Mouse (Mus musculus) right cerebral cortex, adult 2 months (tissue): ENCODE measurements at regions not wholly inside any gene's neighbourhood (a gene's known extent, or its start where the extent isn't known, plus 50 kb on each side); places are given as distances from the start of the nearest gene placed in this dataset.

ENCODE experiments used
- DNase-seq, 2 experiments: peaks; one replicate each; pipeline ENCODE4 v3.0.0; 2021 to 2022; ENCODE audit warnings: low spot score in 2 of 2

DNA sequence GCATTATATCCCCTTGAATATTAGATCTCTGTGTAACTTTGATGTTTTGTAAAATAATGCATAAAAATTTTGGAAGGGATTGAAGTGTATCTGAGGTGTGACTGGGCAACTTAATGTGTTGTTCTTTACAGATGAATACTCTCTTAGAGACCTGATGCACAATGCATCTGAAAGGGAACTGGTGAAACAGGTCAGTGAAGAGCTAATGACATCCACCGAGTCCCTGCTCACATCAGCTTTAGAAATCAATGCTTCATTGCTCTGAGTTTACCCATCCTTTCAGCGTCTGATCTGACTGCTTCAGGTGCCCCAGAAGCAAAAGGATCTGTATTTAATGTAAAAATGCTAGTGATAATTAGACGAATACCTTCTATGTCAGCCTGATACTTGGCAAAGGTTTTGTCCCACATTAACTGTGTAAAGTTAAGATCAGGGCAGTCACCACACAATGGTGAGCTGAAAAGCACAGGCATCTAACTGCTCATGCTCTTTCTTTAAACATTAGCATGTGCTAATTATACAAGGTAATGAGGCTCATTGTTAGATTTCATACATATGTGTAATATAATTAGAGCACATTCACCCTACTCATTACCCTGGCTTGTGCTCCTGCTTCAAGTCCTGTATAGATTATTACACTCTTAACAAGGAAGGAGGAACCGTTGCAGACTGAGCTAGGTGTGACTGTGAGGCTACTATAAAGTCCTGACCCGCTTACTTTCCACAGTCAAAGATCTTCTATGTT is 204.6 kb upstream of the Tlr4 start:
- DNase-seq, result no peak

DNA sequence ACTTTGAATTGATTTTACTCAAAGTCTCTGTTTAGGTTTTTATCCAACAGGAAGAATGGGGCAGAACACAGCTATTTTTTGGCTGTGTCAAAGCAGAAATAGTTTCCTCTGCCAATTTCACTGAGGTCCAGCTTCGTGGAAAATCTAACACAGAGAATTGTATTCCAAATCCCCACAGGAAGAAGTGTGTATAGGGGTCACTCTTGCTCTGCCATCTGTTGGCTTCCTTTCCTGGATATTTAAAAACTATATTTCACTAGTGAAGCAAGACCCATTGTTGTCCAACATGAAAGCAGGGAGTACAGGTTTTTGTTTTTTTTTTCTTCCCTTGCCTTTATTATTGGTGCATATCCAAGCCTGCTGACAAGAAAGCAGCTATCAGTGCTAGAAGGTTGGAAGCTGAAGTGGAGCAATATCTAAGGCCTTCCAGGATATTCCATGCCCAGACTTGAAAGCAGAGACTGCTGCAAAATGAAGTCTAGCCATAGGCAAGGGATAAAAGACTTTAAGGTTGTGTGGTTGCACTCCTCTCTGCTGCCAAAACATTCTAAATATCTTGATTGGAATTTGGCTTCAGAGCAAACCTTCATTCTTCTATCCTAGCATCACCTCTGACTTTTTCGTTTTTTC is 208.5 kb upstream of the Tlr4 start:
- no peak for DNase-seq

DNA sequence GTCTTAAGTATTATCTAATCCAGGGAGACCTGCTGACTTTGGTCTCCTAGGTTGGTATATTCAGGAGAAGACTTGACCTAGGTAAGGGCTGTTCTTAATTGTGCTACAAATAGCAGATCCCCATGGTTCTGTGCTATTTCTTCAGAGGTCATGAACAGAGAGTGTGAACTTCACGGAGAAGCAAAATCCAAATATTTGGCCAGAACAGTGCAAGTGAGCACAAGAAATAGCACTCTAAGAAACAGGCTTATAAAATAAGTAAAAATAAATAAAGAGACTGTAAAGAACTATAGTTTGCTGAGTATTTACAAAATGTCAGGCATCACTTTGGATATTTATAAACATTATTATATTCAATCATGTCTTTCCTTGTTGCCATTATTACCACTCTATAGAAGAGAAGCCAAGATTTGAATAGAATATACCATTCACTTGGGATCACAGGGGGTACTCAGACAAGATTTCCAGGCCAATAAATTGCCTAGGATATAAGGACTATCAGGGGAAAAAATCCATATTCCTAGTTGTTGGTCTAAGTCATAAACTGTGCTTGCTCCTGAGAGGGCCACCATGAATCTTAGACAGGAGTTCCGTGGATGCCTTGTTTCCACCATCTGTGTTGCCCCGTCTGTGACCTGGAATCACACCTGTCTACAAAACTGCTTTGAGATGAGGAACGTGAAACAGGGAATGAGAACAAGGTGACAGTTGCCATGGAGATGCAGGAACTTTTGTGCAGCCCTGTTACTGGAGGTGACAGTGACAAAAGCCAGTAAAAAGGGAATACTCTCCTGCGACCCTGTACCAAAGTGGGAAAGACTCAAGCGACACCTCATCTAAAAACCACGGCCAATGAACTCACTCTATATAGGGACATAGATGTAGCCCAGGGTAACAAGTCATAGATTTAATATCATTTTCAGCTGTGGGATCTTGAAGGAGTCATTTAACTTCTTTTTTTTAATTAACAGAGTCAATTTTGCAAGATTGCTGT is 209.3 kb upstream of the Tlr4 start:
- DNase-seq, result no peak

DNA sequence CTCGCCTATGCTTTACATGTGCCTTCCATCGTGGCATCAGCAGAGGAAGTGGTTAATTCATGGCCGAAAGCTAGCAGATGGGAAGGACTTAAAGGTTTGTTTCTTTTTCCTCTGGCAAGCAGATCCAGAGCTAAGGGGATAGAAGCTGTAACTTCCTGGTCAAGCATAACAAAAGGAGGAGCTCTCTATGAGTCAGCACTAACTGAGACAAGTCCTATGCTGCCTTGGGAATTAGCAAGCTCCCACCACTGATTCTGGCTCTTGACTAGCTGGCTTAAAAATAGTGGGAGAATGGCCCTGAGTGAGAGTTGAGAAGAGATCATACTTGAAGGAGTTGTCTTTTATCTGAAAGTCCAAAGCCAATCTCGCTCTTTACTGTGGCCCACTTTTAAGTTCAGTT is 210.3 kb upstream of the Tlr4 start:
- no peak for DNase-seq

DNA sequence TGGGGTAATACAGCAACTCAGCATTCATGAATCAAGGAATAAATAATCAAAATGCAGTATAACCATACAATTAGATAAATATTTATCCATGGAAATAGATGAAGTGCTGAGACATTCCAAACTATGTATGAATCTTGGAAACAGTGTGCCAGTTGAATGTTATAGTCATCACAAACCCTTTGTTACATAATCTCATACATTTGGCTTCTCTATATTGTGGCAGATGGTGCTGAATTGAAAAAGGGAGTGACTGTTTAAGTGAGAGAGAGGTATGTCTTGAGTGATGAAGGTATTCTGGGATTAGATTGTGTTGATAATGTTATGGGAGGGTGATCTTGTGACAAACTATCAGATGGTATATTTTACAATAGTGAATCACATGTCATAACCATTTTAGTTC is 200.4 kb upstream of the Astn2 start:
- DNase-seq, result no peak

DNA sequence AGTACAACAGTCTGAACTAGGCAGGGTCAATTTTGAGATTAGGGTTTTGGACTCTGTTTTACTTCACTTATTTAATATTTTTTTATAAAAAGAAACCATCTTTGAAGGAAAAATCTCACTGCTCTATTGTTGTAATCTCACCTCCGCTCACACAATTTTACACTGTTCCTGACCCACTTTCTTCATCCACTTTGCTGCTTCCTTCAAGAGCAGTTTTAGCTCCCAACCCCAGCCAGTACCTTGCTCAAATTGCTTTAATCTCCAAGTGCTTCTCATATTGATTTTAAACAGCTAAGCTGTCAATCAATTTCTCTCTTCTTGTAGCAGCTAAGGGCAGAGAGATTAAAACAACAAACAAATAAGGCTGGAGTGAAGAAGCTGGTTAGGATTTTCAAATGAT is 194.3 kb upstream of the Astn2 start:
- DNase-seq, result no peak

DNA sequence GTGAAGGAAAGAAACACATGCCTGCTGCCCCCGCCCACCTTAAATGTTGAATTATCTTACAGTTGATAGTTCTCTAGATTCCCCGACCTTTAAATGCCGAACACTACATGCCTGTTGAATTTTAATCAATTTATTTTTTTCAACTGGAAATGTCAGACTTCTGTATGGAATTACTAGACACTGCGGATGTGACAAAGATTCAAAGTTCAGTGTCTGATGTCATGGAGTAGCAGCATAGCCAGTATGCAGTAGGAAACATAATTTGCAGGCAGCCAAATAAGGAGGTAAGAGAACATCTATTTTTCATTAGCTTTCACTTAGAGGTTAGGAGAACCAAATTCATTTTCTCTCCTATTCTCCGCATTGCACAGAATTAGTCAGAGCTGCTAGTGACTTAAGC is 182.2 kb upstream of the Astn2 start:
- DNase-seq, result no peak

DNA sequence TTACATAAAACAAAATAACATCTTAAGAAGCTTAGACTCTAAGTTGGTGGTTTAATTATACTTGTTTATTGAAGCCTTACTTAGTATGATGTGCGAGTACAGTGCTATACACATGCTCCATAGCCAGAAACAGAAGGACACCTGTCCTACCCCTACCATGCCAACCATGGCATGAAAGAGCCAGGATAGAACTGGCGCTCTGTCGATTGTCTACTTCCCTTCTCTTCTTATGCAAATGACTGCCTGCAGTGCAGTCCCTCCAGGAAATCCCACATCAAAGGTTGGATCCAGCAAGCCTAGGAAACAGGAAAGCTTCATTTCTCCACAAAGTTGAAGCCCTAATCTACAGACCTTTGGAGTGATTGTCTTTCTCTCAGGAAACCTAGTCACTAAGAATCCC is 181.8 kb upstream of the Astn2 start:
- no peak for DNase-seq

DNA sequence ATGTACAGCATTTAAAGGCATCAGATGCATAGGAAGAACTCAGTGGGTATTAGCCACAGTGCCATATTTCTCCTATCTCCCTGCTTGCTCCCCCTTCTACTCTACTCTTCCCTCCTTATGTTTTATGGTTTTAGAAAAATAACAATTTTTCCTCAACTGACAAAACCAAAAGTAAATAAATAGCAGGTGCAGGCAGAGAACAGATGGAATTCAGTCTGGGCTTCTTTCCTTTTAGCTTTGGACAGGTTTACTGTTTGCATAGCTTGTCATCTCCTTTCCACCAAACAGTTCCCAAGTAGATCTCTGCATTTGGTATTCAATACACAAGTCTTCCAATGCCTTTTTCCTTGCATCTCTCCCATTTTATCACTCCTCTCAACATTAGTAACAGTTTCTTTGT is 152.5 kb upstream of the Astn2 start:
- DNase-seq, result no peak

DNA sequence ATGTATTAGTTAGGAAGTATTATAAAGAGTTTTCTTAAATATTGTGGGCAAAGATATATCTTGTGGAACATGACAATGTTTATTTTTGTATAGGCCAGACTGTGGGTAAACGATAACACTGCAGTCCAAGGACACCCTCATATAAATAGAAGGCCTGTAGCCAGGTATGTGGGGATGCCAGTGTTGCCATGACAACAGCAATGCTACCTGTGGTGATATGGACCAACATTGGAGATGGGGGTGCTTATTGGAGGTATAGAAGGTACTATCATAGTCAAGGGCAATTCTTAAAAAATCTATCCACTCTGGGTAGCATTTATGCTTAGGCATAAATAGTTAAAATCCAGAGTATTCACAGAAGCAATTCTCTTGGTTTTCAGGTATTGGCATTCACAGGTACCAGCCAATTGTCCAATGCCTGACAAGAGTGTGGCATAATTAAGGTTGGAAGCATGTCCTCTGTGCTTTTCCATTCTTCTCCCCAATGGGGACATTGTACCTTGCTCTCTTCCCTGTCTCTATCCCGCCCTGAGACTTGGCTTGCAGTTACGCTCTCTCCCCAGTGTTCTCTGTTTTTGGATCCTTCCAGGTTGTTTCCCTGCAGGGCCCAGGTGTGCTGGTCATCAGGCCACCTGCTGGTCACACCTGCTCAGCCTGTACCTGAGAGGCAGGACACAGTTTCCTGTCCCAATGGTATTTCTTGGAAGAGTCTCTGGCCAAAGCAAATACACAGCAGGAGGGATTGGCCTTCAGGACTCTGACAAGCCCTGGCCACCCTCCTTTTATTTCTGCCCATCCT is 146.1 kb upstream of the Astn2 start:
- no peak for DNase-seq

DNA sequence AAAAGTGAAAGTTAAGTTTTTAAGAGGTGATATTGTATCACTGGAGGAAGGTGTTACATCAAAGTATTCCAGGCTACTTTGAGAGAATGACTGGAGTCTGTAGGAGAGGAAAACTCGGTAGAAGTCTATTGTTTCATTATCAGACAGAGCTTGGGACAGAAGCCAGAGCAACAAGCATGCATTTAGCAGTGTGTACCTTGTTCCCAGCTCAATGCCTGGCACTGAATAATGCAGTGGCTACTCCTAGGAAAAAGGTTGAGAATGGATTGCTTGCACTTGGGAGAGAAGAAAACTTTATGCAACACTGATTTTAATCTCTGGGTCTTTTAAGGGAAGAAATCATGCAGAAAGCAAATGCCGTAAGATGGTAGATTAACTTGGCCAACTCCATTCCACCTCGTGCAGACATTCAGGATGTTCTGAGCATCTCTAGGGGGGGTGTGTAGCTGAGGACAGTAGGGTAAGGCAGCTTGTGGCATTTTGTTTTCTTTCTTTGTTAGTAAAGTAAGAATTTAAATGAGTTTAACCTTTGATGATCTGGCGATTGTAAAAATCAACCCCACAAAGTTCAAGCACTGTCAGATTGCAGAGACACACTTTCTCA is 138.5 kb upstream of the Astn2 start:
- no peak for DNase-seq

DNA sequence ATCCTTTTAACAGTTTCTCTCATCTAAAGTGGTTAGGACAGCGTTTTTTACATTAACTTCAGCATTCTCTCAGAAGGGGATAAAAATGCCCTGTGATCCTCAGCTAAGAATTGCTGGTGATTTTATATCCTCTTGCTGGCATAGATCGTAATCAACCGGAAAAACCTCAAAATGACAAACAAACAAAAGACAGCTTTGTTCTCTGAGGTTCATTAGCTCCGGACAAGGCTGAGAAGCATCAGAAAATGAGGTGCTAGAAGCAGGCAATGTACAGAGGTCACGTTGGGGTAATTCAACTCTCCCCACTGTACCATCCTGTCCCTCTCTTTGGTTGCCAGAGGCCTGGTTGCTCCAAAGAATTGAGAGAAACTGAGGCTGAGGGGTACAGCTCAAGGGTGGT is 120.0 kb upstream of the Astn2 start:
- DNase-seq, result no peak

DNA sequence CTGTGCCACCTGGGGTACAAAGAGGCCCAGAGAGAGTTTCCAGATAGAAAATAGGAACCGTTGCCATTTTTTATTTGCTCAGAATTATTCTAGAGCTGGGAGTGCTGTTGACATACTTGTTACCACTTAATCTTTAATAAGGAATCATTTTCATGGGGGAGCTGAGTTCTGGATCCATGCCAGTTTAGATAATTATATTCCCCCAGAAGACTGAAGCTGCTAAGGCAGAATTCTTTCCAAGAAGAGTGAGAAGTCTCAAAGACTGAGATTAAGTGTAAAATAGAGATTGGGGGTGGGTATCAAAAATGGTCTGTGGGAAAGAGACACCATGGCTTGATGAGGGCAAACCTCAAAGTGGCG is 119.5 kb upstream of the Astn2 start:
- no peak for DNase-seq

DNA sequence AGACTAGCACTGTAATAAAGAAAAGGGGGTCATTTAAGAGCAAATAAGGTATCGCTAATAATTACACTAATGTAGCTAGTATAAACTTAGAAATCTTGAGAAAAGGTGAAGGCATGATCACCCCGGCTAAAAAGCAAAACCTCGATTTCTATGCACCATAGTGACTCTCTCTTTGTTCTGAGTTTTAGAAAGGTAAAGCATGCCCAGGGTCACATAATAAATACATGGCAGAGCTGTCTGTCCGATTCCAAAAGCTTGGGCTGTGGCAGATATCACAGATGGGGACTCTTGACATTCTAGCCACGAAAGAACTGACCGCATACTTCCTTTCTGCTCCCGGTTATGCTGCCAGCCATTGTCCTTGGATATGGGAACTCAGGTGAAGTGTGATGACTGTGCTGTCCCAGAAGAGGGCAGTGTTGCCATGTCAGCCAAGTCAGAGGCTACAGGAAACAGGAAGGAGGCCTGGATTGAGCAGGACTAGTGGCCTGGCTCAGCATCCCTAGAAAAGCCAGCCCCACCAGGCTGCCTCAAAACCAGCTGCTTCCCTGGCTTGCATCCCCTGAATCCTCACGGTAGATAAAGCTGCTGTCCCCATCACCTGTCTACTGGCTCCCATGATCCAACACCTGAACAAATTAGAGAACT is 119.0 kb upstream of the Astn2 start:
- peak; percentile 25 to 26 for DNase-seq

DNA sequence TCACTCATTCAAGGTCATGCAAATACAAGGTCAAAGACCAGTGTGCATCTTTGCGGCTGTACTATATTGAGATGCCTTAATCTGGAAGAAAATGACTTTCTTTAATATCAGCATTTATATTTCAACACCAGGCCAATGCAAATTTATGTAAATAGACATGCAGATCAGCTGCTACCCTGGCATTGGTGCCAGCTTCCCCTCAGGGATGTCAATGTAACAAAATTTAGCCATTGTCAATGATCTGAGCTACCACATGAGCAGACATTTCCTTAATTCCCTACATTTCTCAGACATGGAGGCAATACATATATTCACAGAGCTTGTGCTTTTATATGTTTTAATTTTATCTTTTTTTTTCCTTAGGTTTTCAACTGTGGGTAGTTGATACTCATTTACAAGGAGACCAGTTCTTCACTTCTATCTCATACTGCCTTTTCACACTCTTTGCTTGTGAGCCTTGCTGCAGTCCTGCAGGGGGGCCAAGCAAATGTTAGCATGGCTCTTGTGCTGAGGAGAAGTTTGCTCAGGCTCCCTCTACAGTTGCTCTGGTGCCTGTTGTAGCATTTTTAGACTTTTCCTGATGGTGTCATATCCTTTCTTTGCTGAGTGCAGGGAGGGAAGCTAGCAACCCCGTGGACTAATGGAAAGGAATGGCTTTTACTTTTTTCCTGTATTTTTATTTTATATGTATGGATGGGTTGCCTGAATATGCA is 117.8 kb upstream of the Astn2 start:
- no peak for DNase-seq

DNA sequence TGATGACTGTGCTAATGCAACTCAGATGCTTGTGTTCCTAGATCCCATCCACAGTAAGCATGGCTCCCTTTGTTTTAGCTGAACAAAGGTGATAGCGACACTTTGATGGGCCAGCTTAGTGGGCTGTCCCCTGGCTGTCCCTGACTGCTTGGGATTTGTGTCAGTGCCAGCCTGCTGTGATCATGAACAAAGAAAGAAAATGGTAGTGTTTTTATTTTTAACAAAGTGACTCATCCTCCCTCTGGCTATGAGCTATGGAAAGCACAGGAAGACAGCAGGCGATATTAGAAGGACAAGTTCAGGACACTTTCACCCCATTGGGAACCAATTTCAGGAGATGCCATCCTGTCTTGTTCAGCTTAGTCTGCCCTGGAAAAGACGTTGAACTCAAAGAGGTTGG is 116.4 kb upstream of the Astn2 start:
- peak in 1 of 2 experiments; percentile 8 for DNase-seq

DNA sequence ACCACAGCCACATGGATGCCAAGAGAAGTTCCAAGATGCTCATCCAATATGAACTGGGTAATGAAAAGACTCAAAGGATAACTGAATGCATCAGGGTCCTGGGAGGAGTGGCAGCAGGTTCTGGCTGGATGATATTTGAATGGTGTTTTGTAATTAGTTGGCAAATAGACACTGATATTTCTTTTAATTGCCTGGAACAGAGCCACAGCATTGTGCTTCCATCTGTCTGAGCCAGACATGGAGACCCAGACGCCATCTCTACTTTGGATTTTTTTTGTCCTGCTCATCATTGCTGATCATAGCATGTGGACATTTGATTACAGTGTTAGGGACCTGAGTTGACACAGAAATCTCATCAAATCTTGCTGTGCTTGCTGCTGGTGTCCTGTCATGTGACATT is 111.4 kb upstream of the Astn2 start:
- no peak for DNase-seq

DNA sequence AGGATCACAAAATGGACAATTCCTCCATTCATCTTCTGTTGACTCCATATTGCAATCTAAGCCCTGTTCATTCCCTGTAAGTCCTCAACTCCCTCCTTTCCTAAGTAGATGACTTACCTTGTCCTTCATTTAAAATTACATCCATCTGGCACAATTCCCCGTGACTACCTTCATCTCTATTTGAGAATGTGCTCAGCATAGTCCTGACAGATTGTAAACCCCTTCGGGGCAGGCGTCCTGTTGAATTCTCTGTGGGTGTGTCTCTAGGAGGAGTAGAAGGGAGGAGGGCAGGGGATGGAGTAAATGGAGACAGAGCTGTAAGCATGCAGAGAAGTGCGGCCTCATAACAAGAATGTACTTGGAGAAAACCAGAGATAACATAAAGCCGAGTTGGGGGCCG is 79.1 kb upstream of the Astn2 start:
- no peak for DNase-seq

DNA sequence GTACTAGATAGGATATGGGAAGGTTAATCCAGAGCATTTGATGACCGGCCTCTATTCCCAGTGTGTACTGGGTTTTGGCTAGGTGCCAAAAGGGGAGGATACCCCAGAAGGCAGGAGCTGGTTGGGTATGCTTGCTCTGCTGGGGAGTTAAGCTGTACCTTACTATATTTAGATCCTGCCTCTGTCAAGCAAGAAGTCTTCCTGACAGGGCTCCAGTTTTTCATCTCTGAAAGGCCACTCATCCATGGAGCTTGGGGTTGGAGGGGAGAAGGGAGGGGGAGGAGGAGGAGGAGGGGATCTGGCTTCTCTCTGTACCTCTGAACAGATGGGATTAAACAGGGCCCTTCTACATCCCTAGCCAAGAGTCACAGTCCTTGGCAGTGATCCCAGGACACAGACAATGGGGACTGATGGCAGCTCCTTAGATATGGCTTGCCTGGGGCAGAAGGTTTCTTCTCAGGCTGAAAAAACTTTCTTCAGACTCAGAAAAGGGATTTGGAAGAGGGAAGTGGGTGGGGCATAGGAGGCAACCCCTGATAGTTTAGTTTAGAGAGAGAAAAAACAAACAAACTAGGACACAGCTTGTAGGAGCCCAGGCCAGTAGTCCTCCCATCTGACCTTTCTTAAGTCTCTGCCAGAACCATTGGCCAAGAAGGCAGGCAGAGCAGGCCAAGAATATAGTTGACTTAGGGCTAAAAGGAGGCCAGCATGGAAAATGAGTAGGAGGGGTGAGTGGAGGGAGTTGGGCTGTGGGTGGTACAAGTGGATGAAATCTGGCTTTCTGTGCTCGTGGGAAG is 78.3 kb upstream of the Astn2 start:
- DNase-seq, result peak; percentile 53 to 56
